Mouse (Mus musculus) cortical plate, adult 2 months (tissue): ENCODE measurements around the gene Pid1.

Source experiments
- CTCF ChIP-seq: fragments of 200-500 bp; IDR thresholded peaks from 2 replicates; pipeline ENCODE4 v1.5.1; 2011; ENCODE audit warnings: mild to moderate bottlenecking, control low read depth, low read length; ENCODE audit not compliant: insufficient read depth; ENCODE audit errors: extremely low read depth
- POLR2A ChIP-seq: fragments of 200-500 bp; IDR thresholded peaks from 2 replicates; pipeline ENCODE4 v1.6.1; 2011; ENCODE audit warnings: mild to moderate bottlenecking, low read length, control low read depth; ENCODE audit not compliant: insufficient read depth; ENCODE audit errors: extremely low read depth

DNA sequence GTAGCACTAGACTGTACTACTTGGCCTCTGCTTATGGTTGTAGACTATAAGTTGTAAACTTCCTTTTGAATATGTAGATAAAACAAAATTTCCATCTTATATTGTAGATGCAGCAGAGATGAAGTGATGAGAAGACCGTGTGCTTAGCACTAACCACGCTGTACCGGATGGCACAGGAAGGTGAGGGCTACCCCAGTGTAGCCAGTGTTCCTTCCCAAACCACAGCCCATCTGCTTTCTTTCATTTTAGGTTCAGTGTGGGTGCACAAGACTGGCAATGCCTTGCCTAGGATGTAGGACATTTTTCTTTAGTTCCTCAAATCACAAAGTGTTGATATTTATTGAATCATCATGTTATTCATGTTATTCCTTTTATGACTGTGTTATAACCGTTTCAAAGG lies 160.5 kb downstream of the Pid1 start:
- TF ChIP-seq POLR2A = no peak
- TF ChIP-seq CTCF = no peak
